Mouse (Mus musculus) small intestine, adult 2 months (tissue): Measurements from ENCODE around the gene Tysnd1.

Experiments
- CTCF ChIP-seq: fragments of 200-500 bp; IDR thresholded peaks from 2 replicates; pipeline ENCODE4 v1.5.1; 2012; ENCODE audit warnings: low read depth, mild to moderate bottlenecking, control low read depth, inconsistent platforms, low read length, moderate library complexity, mixed read lengths; ENCODE audit not compliant: insufficient replicate concordance, insufficient read length; ENCODE audit errors: extremely low read depth
- POLR2A ChIP-seq: fragments of 200-500 bp; IDR thresholded peaks from 2 replicates; pipeline ENCODE4 v1.6.1; 2012; ENCODE audit warnings: low read depth, mild to moderate bottlenecking, control low read depth, inconsistent platforms, low read length, moderate library complexity

DNA sequence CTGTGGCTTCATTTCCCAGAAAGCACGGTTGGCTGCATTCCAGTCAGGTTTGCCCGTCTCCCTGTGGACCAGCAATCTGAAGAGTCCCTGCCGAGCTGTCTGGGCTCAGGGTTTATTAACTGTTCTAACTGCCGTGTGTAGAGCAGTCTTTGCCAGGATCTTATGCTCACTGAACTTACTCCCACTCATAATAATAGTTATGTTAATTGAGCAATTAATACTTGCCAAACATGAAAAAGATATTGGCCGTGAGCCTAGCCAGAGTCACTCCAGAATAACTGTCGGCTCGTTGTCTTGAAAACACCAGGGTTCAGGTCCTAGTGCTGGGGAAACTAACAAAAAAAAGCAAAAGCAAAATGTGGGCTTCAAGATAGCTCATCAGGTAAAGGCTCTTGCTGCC is 26.0 kb upstream of the Tysnd1 start:
- TF ChIP-seq CTCF (no peak), POLR2A (no peak)
